Mouse (Mus musculus) lung, postnatal 14 days (tissue): ENCODE results near the gene Entpd3.
A peak's percentile ranks its signal among the peaks of the same experiment; 100 is the strongest.

Source experiments
- DNase-seq: peaks from one replicate; pipeline ENCODE4 v3.0.0; 2021

The Entpd3 gene

GRCm38 (mm10) chr9:120541411-120541810 is 1.8 kb downstream of the Entpd3 start:
- DNase-seq, result peak; percentile 16

GRCm38 (mm10) chr9:120542241-120542640 is 2.6 kb downstream of the Entpd3 start:
- no peak for DNase-seq

GRCm38 (mm10) chr9:120545994-120546393 is 6.4 kb downstream of the Entpd3 start:
- DNase-seq, result no peak

- DNase-seq, result no peak
Measured at GRCm38 (mm10) chr9:120546482-120546881, 6.9 kb downstream of the Entpd3 start.

GRCm38 (mm10) chr9:120547026-120547668 is 7.5 kb downstream of the Entpd3 start:
- DNase-seq, result peak; percentile 29

- no peak for DNase-seq
Measured at GRCm38 (mm10) chr9:120550778-120551177, 11.2 kb downstream of the Entpd3 start.

GRCm38 (mm10) chr9:120563590-120563989 is 24.0 kb downstream of the Entpd3 start:
- DNase-seq, result no peak

- no peak for DNase-seq
Measured at GRCm38 (mm10) chr9:120564247-120564646, 24.6 kb downstream of the Entpd3 start.

- no peak for DNase-seq
Measured at GRCm38 (mm10) chr9:120566384-120566783, 26.8 kb downstream of the Entpd3 start.

- DNase-seq, result no peak
Measured at GRCm38 (mm10) chr9:120568917-120569316, 29.3 kb downstream of the Entpd3 start.

- peak; percentile 57 for DNase-seq
Measured at GRCm38 (mm10) chr9:120569721-120570333, 30.2 kb downstream of the Entpd3 start.

- DNase-seq, result no peak
Measured at GRCm38 (mm10) chr9:120570334-120570725, 30.7 kb downstream of the Entpd3 start.

GRCm38 (mm10) chr9:120570741-120571592 is 31.3 kb downstream of the Entpd3 start, which contains the start of gene Rpl14:
Rpl14 (plus strand) TSS chr9:120571444.
- peak; percentile 99 for DNase-seq

GRCm38 (mm10) chr9:120571593-120572385 is 32.2 kb downstream of the Entpd3 start:
- DNase-seq, result no peak

GRCm38 (mm10) chr9:120575748-120576661 is 36.4 kb downstream of the Entpd3 start:
- no peak for DNase-seq

- no peak for DNase-seq
Measured at GRCm38 (mm10) chr9:120576662-120577013, 37.0 kb downstream of the Entpd3 start.

GRCm38 (mm10) chr9:120577133-120577651 is 37.6 kb downstream of the Entpd3 start:
- peak; percentile 87 for DNase-seq

- DNase-seq, result no peak
Measured at GRCm38 (mm10) chr9:120577706-120578405, 38.2 kb downstream of the Entpd3 start.

- peak; percentile 7 for DNase-seq
Measured at GRCm38 (mm10) chr9:120578701-120579100, 39.1 kb downstream of the Entpd3 start.

GRCm38 (mm10) chr9:120579808-120580207 is 40.2 kb downstream of the Entpd3 start:
- DNase-seq, result no peak
